ENCODE assay signal across 15 mouse cellular contexts in the genomic region with DNA sequence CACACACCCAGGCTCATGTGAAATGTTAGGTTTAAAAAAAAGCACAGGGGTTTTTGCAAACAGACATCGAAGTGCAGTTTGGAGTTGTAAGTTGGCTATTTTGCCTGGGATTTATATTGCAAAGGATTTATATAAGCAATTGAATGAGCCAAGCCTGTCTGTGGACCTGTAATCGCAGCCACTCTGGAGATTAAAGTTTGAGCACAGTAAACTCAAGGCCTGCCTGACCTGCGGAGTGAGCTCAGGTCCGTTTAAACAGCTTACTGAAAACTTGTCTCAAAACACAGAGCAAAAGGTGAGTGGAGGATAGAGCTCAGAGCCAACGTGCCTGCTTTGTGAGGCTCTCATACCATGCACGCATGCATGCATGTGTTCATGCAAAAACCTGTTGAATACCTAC. TPM values are rescaled to one million over a fixed set of nuclear protein-coding genes. Genes with fewer than 3 reads are reported as not detected.
A peak's percentile ranks its signal among the peaks of the same experiment; 100 is the strongest.
DNase-seq lines count a peak whose midpoint lies in the region; ATAC-seq and TF ChIP-seq lines count a peak whose summit lies in the region.
"Had no signal": no experiment of that assay in that cellular context is flagged by ENCODE, and none has a peak within 500 bp of the region (broad histone marks: within the 10 kb centered on the region; RNA-seq: fewer than 3 reads in every experiment).

No protein-coding gene starts in this region.

- no peaks in the 10 kb centered on the region for H3K36me3 ChIP-seq in heart, embryonic 13.5 days
- H3K36me3 ChIP-seq in lung, postnatal 0 days (ENCODE audit: insufficient read depth, low read length): no peaks in the 10 kb centered on the region
- no peaks in the 10 kb centered on the region for H3K36me3 ChIP-seq in heart, postnatal 0 days (replicated peaks; ENCODE audit: control insufficient read depth, insufficient read depth, low read length)
- H3K36me3 ChIP-seq in stomach, embryonic 16.5 days (ENCODE audit: control insufficient read depth, insufficient read depth, low read length): no peaks in the 10 kb centered on the region
- H3K36me3 ChIP-seq: hindbrain, embryonic 12.5 days; midbrain, embryonic 13.5 days had no signal

- no peak for ATAC-seq in heart, embryonic 13.5 days (ENCODE audit: extremely low read depth, insufficient number of reproducible peaks, low FRiP score, low TSS enrichment)
- ATAC-seq in lung, postnatal 0 days: no peak; the same call in 1 of the 2 replicates
- ATAC-seq in heart, postnatal 0 days (ENCODE audit: insufficient read depth, low read depth): no peak
- ATAC-seq in stomach, embryonic 16.5 days (ENCODE audit: insufficient read depth, low FRiP score): peak; percentile 48; the same call in 1 of the 2 replicates
- no peak for ATAC-seq in megakaryocyte-erythroid progenitor cell, adult 5-6 weeks (replicated peaks; ENCODE audit: low FRiP score, low TSS enrichment, poor library complexity, severe bottlenecking)
- ATAC-seq: activated CD4-positive, CD25-positive, alpha-beta regulatory T cell, adult 4 months; midbrain, embryonic 13.5 days had no signal

- peak overlapping the region; percentile 47 for H3K9ac ChIP-seq in heart, embryonic 13.5 days
- H3K9ac ChIP-seq in lung, postnatal 0 days (replicated peaks; ENCODE audit: low read depth): no peak overlapping the region
- H3K9ac ChIP-seq in heart, postnatal 0 days (replicated peaks; ENCODE audit: low read depth, low read length): no peak overlapping the region
- H3K9ac ChIP-seq in stomach, embryonic 16.5 days (ENCODE audit: low read length): peak overlapping the region; percentile 36; the same call in 1 of the 2 replicates
- H3K9ac ChIP-seq: hindbrain, embryonic 12.5 days; midbrain, embryonic 13.5 days had no signal

- no peak for TF ChIP-seq EP300 in lung, postnatal 0 days (IDR thresholded peaks at IDR 0.05)
- no peak for TF ChIP-seq EP300 in heart, postnatal 0 days (IDR thresholded peaks at IDR 0.05; ENCODE audit: low read depth)

- TF ChIP-seq CTCF in lung, postnatal 0 days (IDR thresholded peaks at IDR 0.05): no peak
- TF ChIP-seq CTCF in heart, postnatal 0 days (IDR thresholded peaks at IDR 0.05; ENCODE audit: low read depth): no peak

- no peak overlapping the region for H3K4me3 ChIP-seq in heart, embryonic 13.5 days
- no peak overlapping the region for H3K4me3 ChIP-seq in lung, postnatal 0 days (ENCODE audit: low read depth, low read length)
- H3K4me3 ChIP-seq in heart, postnatal 0 days (ENCODE audit: low read depth, low read length): no peak overlapping the region
- H3K4me3 ChIP-seq in stomach, embryonic 16.5 days (replicated peaks; ENCODE audit: low read length): no peak overlapping the region; the same call in 1 of the 2 replicates
- H3K4me3 ChIP-seq: hindbrain, embryonic 12.5 days; midbrain, embryonic 13.5 days had no signal

- 52% methylated on average over 6 of the region's 6 CpGs for WGBS in heart, embryonic 13.5 days
- 32% methylated on average over 6 of the region's 6 CpGs for WGBS in lung, postnatal 0 days
- WGBS in heart, postnatal 0 days: 59% methylated on average over 6 of the region's 6 CpGs
- WGBS in stomach, embryonic 16.5 days: 25% methylated on average over 6 of the region's 6 CpGs

- no peaks in the 10 kb centered on the region for H3K9me3 ChIP-seq in heart, embryonic 13.5 days
- H3K9me3 ChIP-seq in lung, postnatal 0 days (ENCODE audit: low read length): no peaks in the 10 kb centered on the region
- H3K9me3 ChIP-seq in heart, postnatal 0 days (replicated peaks; ENCODE audit: control insufficient read depth, low read length): no peaks in the 10 kb centered on the region
- H3K9me3 ChIP-seq in stomach, embryonic 16.5 days (replicated peaks; ENCODE audit: control insufficient read depth, low read length): no peaks in the 10 kb centered on the region
- H3K9me3 ChIP-seq: hindbrain, embryonic 12.5 days; midbrain, embryonic 13.5 days had no signal

- no peaks in the 10 kb centered on the region for H3K27me3 ChIP-seq in heart, embryonic 13.5 days (replicated peaks)
- no peaks in the 10 kb centered on the region for H3K27me3 ChIP-seq in lung, postnatal 0 days (replicated peaks; ENCODE audit: insufficient read depth, low read length)
- no peaks in the 10 kb centered on the region for H3K27me3 ChIP-seq in heart, postnatal 0 days (ENCODE audit: control insufficient read depth, insufficient read depth, low read length)
- H3K27me3 ChIP-seq in stomach, embryonic 16.5 days (ENCODE audit: control insufficient read depth, insufficient read depth, low read length): no peaks in the 10 kb centered on the region
- H3K27me3 ChIP-seq: hindbrain, embryonic 12.5 days; midbrain, embryonic 13.5 days had no signal

- peak overlapping the region; percentile 77 for H3K27ac ChIP-seq in heart, embryonic 13.5 days (replicated peaks)
- 0 out of 2 replicates have a peak overlapping the region, but pooled peaks have one; percentile 26 for H3K27ac ChIP-seq in lung, postnatal 0 days (ENCODE audit: low read length)
- peak overlapping the region; percentile 71 for H3K27ac ChIP-seq in heart, postnatal 0 days (ENCODE audit: low read depth)
- peak overlapping the region; percentile 81 for H3K27ac ChIP-seq in stomach, embryonic 16.5 days (ENCODE audit: low read length)
- H3K27ac ChIP-seq: hindbrain, embryonic 12.5 days; midbrain, embryonic 13.5 days had no signal

- peak overlapping the region; percentile 44 for H3K4me2 ChIP-seq in heart, embryonic 13.5 days
- no peak overlapping the region; the same call in 1 of the 2 replicates for H3K4me2 ChIP-seq in lung, postnatal 0 days (replicated peaks; ENCODE audit: low read depth, low read length)
- peak overlapping the region; percentile 23; the same call in 1 of the 2 replicates for H3K4me2 ChIP-seq in heart, postnatal 0 days (ENCODE audit: low read depth, low read length)
- H3K4me2 ChIP-seq in stomach, embryonic 16.5 days (ENCODE audit: low read depth, low read length): peak overlapping the region; percentile 29
- H3K4me2 ChIP-seq: hindbrain, embryonic 12.5 days; midbrain, embryonic 13.5 days had no signal

- peaks cover 25% of the 10 kb centered on the region for H3K4me1 ChIP-seq in heart, embryonic 13.5 days
- H3K4me1 ChIP-seq in lung, postnatal 0 days (ENCODE audit: insufficient read depth, low read depth, low read length): peaks cover 5% of the 10 kb centered on the region; the same call in 1 of the 2 replicates
- peaks cover 15% of the 10 kb centered on the region; the same call in 1 of the 2 replicates for H3K4me1 ChIP-seq in heart, postnatal 0 days (ENCODE audit: control insufficient read depth, insufficient read depth)
- H3K4me1 ChIP-seq in stomach, embryonic 16.5 days (ENCODE audit: control insufficient read depth, insufficient read depth, low read length): 0 out of 2 replicates have a peak, but pooled peaks cover 5% of the 10 kb centered on the region
- H3K4me1 ChIP-seq: hindbrain, embryonic 12.5 days; midbrain, embryonic 13.5 days had no signal

- DNase-seq in heart, postnatal 25 days (ENCODE audit: low spot score): no peak
- DNase-seq in lung, postnatal 0 days (ENCODE audit: low spot score): no peak
- no peak for DNase-seq in lung, adult 18-20 months
- DNase-seq in heart, postnatal 0 days (ENCODE audit: low spot score): no peak
- no peak for DNase-seq in embryo, embryonic 11 days
- DNase-seq: cerebellum, adult 11-12 months; kidney, postnatal 25 days; layer of hippocampus, postnatal 36 days; lung, postnatal 14 days had no signal

- intact Hi-C loops in heart, postnatal 25 days (cut with DNase I): no loop called here

RNA-seq across cellular contexts. Expression of a gene that starts 30.9 kb away (rescaled TPM):
- 15.1 and 16.8 TPM in 2 replicates for polyA plus RNA-seq in heart, embryonic 13.5 days (2015; fragmentation: Nextera tagmentation; extraction: Ambion mirVana)
- 10 to 100 TPM; 75.9 to 80.6 TPM for total RNA-seq in heart, postnatal 25 days (2021)
- 2.2 and 2.4 TPM in 2 replicates for polyA plus RNA-seq in lung, postnatal 0 days (2015; fragmentation: Nextera tagmentation; extraction: Ambion mirVana)
- 8.2 and 17.9 TPM in 2 replicates for total RNA-seq in heart, postnatal 0 days (2014; rRNA removed; ENCODE audit: low replicate concordance)
- 13.0 and 14.7 TPM in 2 replicates for polyA plus RNA-seq in heart, postnatal 0 days (2015; fragmentation: Nextera tagmentation; extraction: Ambion mirVana)
- 38.7 and 38.9 TPM in 2 replicates for polyA plus RNA-seq in stomach, embryonic 16.5 days (2015; fragmentation: Nextera tagmentation; extraction: Ambion mirVana)
- total RNA-seq in megakaryocyte-erythroid progenitor cell, adult 5-6 weeks (2014; fragmentation: Nextera tagmentation): 3.6 and 10.3 TPM in 2 replicates
- 1.5 and 2.3 TPM in 2 replicates for total RNA-seq in megakaryocyte-erythroid progenitor cell, adult 5-6 weeks (2017)

Comparison
In these comparisons a context has a peak if more than half of its experiments do, and no peak if none do; other contexts are left out.
1. H3K9ac ChIP-seq: peak in heart, embryonic 13.5 days (single experiment) and stomach, embryonic 16.5 days (single experiment); none in lung, postnatal 0 days (single experiment) and heart, postnatal 0 days (single experiment).
2. H3K27ac ChIP-seq: peak in every context shown above with its lines; median percentile 81 in stomach, embryonic 16.5 days; 77 in heart, embryonic 13.5 days; 71 in heart, postnatal 0 days; 26 in lung, postnatal 0 days.